Mouse (Mus musculus) hindbrain, embryonic 15.5 days (tissue): ENCODE results near the gene Tmie. TPM values are rescaled to one million over a fixed set of nuclear protein-coding genes. Genes with fewer than 3 reads are reported as not detected.

Source experiments
- ATAC-seq: fragments of 200-750 bp; cut with Nextera tagmentation; 2 replicates; pipeline ENCODE4 v1.8.0; 2017; ENCODE audit warnings: low read depth, moderate number of reproducible peaks, moderate TSS enrichment; ENCODE audit not compliant: low FRiP score
- H3K27ac ChIP-seq: fragments of 300-500 bp; sonication (generic); replicated peaks from 2 replicates; pipeline ENCODE4 v1.5.1; 2015; ENCODE audit warnings: mild to moderate bottlenecking, inconsistent platforms
- H3K27me3 ChIP-seq: fragments of 300-500 bp; sonication (generic); 2 replicates; pipeline ENCODE4 v1.6.1; 2015; ENCODE audit warnings: control low read depth, inconsistent platforms
- H3K36me3 ChIP-seq: fragments of 300-500 bp; sonication (generic); 2 replicates; pipeline ENCODE4 v1.6.1; 2015; ENCODE audit warnings: control low read depth, inconsistent platforms
- H3K4me1 ChIP-seq: fragments of 300-500 bp; sonication (generic); replicated peaks from 2 replicates; pipeline ENCODE4 v1.6.1; 2015; ENCODE audit warnings: control low read depth, inconsistent platforms
- H3K4me2 ChIP-seq: fragments of 300-500 bp; sonication (generic); 2 replicates; pipeline ENCODE4 v1.6.1; 2015; ENCODE audit warnings: moderate library complexity, mild to moderate bottlenecking, inconsistent platforms
- H3K4me3 ChIP-seq: fragments of 300-500 bp; sonication (generic); 2 replicates; pipeline ENCODE4 v1.5.1; 2015; ENCODE audit warnings: mild to moderate bottlenecking, inconsistent platforms
- H3K9ac ChIP-seq: fragments of 300-500 bp; sonication (generic); 2 replicates; pipeline ENCODE4 v1.6.1; 2015; ENCODE audit warnings: inconsistent platforms
- H3K9me3 ChIP-seq: fragments of 300-500 bp; sonication (generic); 2 replicates; pipeline ENCODE4 v1.6.1; 2016; ENCODE audit warnings: control low read depth, inconsistent platforms
- WGBS: fragments of 180-500 bp; shearing (Covaris S2); methylation state at CpG from one replicate; pipeline ENCODE4 v1.1.7; 2015; 5-methylcytosine and 5-hydroxymethylcytosine counted together
- polyA plus RNA-seq: library from polyadenylated mRNA; unstranded; fragments of >200 nt; fragmentation: Nextera tagmentation; extraction: Ambion mirVana; gene quantifications from 2 replicates; pipeline ENCODE4 v1.2.1, GENCODE M21; 2015

Gene Tmie
- polyA plus RNA-seq, 1 experiment from 2014 or later, result 4.7 TPM

GRCm38 (mm10) chr9:110901204-110901603 is 21.3 kb upstream of the Tmie start:
- H3K36me3 ChIP-seq, result no peaks in the 10 kb centered on the region
- H3K4me3 ChIP-seq, result no peak overlapping the region
- 0 out of 2 replicates have a peak, but pooled peaks cover 3% of the 10 kb centered on the region for H3K4me1 ChIP-seq
- H3K9ac ChIP-seq, result no peak overlapping the region
- no peaks in the 10 kb centered on the region for H3K9me3 ChIP-seq
- no peak overlapping the region for H3K27ac ChIP-seq
- H3K27me3 ChIP-seq, result no peaks in the 10 kb centered on the region
- H3K4me2 ChIP-seq, result no peak overlapping the region
- 75% methylated on average over 6 of the region's 6 CpGs for WGBS
- no peak for ATAC-seq

GRCm38 (mm10) chr9:110899451-110900008 is 19.6 kb upstream of the Tmie start:
- Histone ChIP-seq H3K27me3 (no peaks in the 10 kb centered on the region), H3K4me3 (no peak overlapping the region), H3K9me3 (no peaks in the 10 kb centered on the region), H3K4me2 (no peak overlapping the region), H3K9ac (no peak overlapping the region), H3K36me3 (no peaks in the 10 kb centered on the region), H3K27ac (no peak overlapping the region), H3K4me1 (0 out of 2 replicates have a peak, but pooled peaks cover 8% of the 10 kb centered on the region)
- no peak for ATAC-seq
- WGBS, result 60% methylated on average over 10 of the region's 10 CpGs

GRCm38 (mm10) chr9:110896595-110896994 is 16.7 kb upstream of the Tmie start:
- 13% methylated on average over 6 of the region's 6 CpGs for WGBS
- Histone ChIP-seq H3K36me3 (no peaks in the 10 kb centered on the region), H3K4me2 (0 out of 2 replicates have a peak overlapping the region, but pooled peaks have one; percentile 9), H3K9me3 (no peaks in the 10 kb centered on the region), H3K27ac (no peak overlapping the region), H3K4me3 (no peak overlapping the region), H3K4me1 (0 out of 2 replicates have a peak, but pooled peaks cover 8% of the 10 kb centered on the region), H3K9ac (no peak overlapping the region), H3K27me3 (no peaks in the 10 kb centered on the region)
- 0 out of 2 replicates have a peak, but pooled peaks have one; percentile 51 for ATAC-seq

- Histone ChIP-seq H3K9me3 (no peaks in the 10 kb centered on the region), H3K27me3 (no peaks in the 10 kb centered on the region), H3K4me1 (0 out of 2 replicates have a peak, but pooled peaks cover 8% of the 10 kb centered on the region), H3K27ac (no peak overlapping the region), H3K9ac (no peak overlapping the region), H3K36me3 (no peaks in the 10 kb centered on the region), H3K4me3 (no peak overlapping the region), H3K4me2 (0 out of 2 replicates have a peak overlapping the region, but pooled peaks have one; percentile 9)
- no peak for ATAC-seq
- WGBS, result 19% methylated on average over 7 of the region's 7 CpGs
These were observed 16.1 kb upstream of the Tmie start for GRCm38 (mm10) chr9:110895994-110896393.

- Histone ChIP-seq H3K9me3 (no peaks in the 10 kb centered on the region), H3K27me3 (no peaks in the 10 kb centered on the region), H3K4me2 (no peak overlapping the region), H3K4me3 (no peak overlapping the region), H3K36me3 (no peaks in the 10 kb centered on the region), H3K27ac (no peak overlapping the region), H3K4me1 (0 out of 2 replicates have a peak, but pooled peaks cover 8% of the 10 kb centered on the region), H3K9ac (no peak overlapping the region)
- 63% methylated on average over 5 of the region's 5 CpGs for WGBS
- ATAC-seq, result no peak
These were observed 15.6 kb upstream of the Tmie start for GRCm38 (mm10) chr9:110895507-110895906.

GRCm38 (mm10) chr9:110893429-110893828 is 13.5 kb upstream of the Tmie start:
- Histone ChIP-seq H3K4me1 (0 out of 2 replicates have a peak, but pooled peaks cover 8% of the 10 kb centered on the region), H3K9me3 (no peaks in the 10 kb centered on the region), H3K4me3 (no peak overlapping the region), H3K9ac (no peak overlapping the region), H3K4me2 (no peak overlapping the region), H3K27ac (no peak overlapping the region), H3K36me3 (no peaks in the 10 kb centered on the region), H3K27me3 (no peaks in the 10 kb centered on the region)
- WGBS, result 66% methylated on average over 10 of the region's 10 CpGs
- no peak for ATAC-seq

- Histone ChIP-seq H3K27ac (no peak overlapping the region), H3K9ac (no peak overlapping the region), H3K36me3 (no peaks in the 10 kb centered on the region), H3K4me3 (no peak overlapping the region), H3K4me1 (0 out of 2 replicates have a peak, but pooled peaks cover 8% of the 10 kb centered on the region), H3K9me3 (no peaks in the 10 kb centered on the region), H3K4me2 (no peak overlapping the region), H3K27me3 (no peaks in the 10 kb centered on the region)
- no peak for ATAC-seq
- WGBS, result 87% methylated on average over 3 of the region's 3 CpGs
These were observed 12.6 kb upstream of the Tmie start for GRCm38 (mm10) chr9:110892552-110892951.

GRCm38 (mm10) chr9:110891077-110891828 is 11.3 kb upstream of the Tmie start:
- no peak overlapping the region for H3K9ac ChIP-seq
- ATAC-seq, result no peak
- H3K9me3 ChIP-seq, result no peaks in the 10 kb centered on the region
- no peaks in the 10 kb centered on the region for H3K27me3 ChIP-seq
- 88% methylated on average over 12 of the region's 12 CpGs for WGBS
- H3K36me3 ChIP-seq, result no peaks in the 10 kb centered on the region
- H3K4me1 ChIP-seq, result 0 out of 2 replicates have a peak, but pooled peaks cover 5% of the 10 kb centered on the region
- no peak overlapping the region for H3K27ac ChIP-seq
- H3K4me3 ChIP-seq, result no peak overlapping the region
- H3K4me2 ChIP-seq, result no peak overlapping the region

GRCm38 (mm10) chr9:110890026-110890783 is 10.3 kb upstream of the Tmie start:
- Histone ChIP-seq H3K27me3 (no peaks in the 10 kb centered on the region), H3K36me3 (no peaks in the 10 kb centered on the region), H3K4me2 (no peak overlapping the region), H3K27ac (no peak overlapping the region), H3K9ac (no peak overlapping the region), H3K9me3 (no peaks in the 10 kb centered on the region), H3K4me3 (no peak overlapping the region), H3K4me1 (no peaks in the 10 kb centered on the region)
- ATAC-seq, result no peak
- 19% methylated on average over 21 of the region's 21 CpGs for WGBS

GRCm38 (mm10) chr9:110888935-110889334 is 9.0 kb upstream of the Tmie start:
- Histone ChIP-seq H3K27ac (no peak overlapping the region), H3K9me3 (no peaks in the 10 kb centered on the region), H3K4me2 (no peak overlapping the region), H3K36me3 (no peaks in the 10 kb centered on the region), H3K4me1 (no peaks in the 10 kb centered on the region), H3K27me3 (no peaks in the 10 kb centered on the region), H3K9ac (no peak overlapping the region), H3K4me3 (no peak overlapping the region)
- 89% methylated on average over 14 of the region's 14 CpGs for WGBS
- no peak for ATAC-seq

GRCm38 (mm10) chr9:110887388-110888303 is 7.7 kb upstream of the Tmie start:
- Histone ChIP-seq H3K4me1 (no peaks in the 10 kb centered on the region), H3K27ac (no peak overlapping the region), H3K4me2 (no peak overlapping the region), H3K9ac (no peak overlapping the region), H3K4me3 (no peak overlapping the region), H3K36me3 (no peaks in the 10 kb centered on the region), H3K9me3 (no peaks in the 10 kb centered on the region), H3K27me3 (no peaks in the 10 kb centered on the region)
- 65% methylated on average over 9 of the region's 9 CpGs for WGBS
- ATAC-seq, result no peak
